Mouse (Mus musculus): ENCODE measurements around the gene Nrd1. TPM values are rescaled to one million over a fixed set of nuclear protein-coding genes. Genes with fewer than 3 reads are reported as not detected.

Nrd1 gene
- 66.5 and 73.4 TPM in 2 replicates for polyA plus RNA-seq (2015; fragmentation: Nextera tagmentation; extraction: Ambion mirVana)

DNA sequence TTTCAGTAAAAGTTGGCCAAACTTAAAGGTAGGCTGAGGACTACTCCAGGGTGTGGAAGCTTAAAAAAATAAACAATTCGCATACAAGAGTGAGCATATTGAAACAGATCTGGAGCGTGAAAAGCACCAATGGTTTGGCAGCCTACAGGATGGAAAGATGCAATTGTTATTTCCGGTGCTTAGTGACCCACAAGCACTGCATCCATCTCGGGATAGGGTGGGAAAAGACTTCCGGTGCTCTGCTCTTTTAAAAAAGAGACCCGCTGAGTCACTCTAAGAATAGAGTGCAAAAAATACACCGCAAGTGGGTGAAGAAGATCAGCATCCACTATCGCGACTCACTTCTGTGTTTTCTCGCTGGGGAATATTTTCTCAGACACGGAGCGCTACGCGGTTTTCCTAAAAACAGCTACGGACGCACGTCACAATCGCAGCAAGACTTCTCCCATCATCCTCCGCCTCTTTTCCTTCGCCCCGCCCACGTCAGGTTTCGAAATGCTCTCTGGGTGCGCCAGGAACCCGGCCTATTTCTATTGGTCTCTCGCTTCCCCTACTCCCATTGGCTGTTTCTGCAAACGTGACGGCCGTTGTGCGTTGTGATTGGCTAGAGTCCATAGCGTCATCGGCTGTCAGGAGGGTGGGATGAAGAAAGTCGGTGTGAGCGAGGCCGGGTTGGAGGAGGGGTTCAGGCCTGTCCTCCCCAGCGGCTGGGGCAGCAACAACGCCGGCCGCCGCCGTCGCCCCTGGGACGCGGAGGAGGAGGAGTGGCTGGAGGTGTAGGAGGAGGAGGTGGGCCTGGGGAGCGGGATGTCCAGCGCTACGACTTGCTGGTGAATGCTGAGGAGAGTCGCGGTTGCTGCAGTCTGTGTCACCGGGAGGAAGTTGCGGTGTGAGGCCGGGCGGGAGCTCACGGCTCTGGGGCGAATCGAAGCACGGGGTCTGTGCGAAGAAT is at the start of gene Nrd1:
Nrd1 (plus strand) TSS at position 657 of the 952 bp plus-strand sequence.
- Histone ChIP-seq H3K4me3 (peak within 1 kb of the TSS; percentile 76), H3K9me3 (no peaks in the 10 kb centered on the region), H3K27me3 (no peaks in the 10 kb centered on the region), H3K27ac (peak within 1 kb of the TSS; percentile 94), H3K36me3 (no peaks in the 10 kb centered on the region; the same call in 1 of the 2 replicates), H3K4me2 (peak within 1 kb of the TSS; percentile 74), H3K9ac (peak within 1 kb of the TSS; percentile 63), H3K4me1 (peaks cover 9% of the 10 kb centered on the region; the same call in 1 of the 2 replicates)
- WGBS: under 1% methylated on average over 57 of the region's 58 CpGs
- peak; percentile 99 for ATAC-seq (ENCODE audit: insufficient number of reproducible peaks, low FRiP score, low TSS enrichment, low read depth)

GRCm38 (mm10) chr4:108951663-108952062 is 48.8 kb upstream of the Nrd1 start:
- 79% methylated on average over 4 of the region's 4 CpGs for WGBS
- Histone ChIP-seq H3K4me1 (no peaks in the 10 kb centered on the region), H3K9ac (no peak overlapping the region), H3K4me3 (no peak overlapping the region), H3K27me3 (no peaks in the 10 kb centered on the region), H3K36me3 (no peaks in the 10 kb centered on the region), H3K4me2 (no peak overlapping the region), H3K27ac (no peak overlapping the region), H3K9me3 (no peaks in the 10 kb centered on the region)
- no peak for ATAC-seq (ENCODE audit: insufficient number of reproducible peaks, low FRiP score, low TSS enrichment, low read depth)

GRCm38 (mm10) chr4:108959696-108960095 is 40.8 kb upstream of the Nrd1 start:
- Histone ChIP-seq H3K4me2 (no peak overlapping the region), H3K4me1 (no peaks in the 10 kb centered on the region), H3K9me3 (no peaks in the 10 kb centered on the region), H3K9ac (no peak overlapping the region), H3K4me3 (no peak overlapping the region), H3K27me3 (no peaks in the 10 kb centered on the region), H3K27ac (no peak overlapping the region), H3K36me3 (no peaks in the 10 kb centered on the region)
- no peak for ATAC-seq (ENCODE audit: insufficient number of reproducible peaks, low FRiP score, low TSS enrichment, low read depth)
- WGBS: 81% methylated on average over 3 of the region's 3 CpGs

GRCm38 (mm10) chr4:108960619-108961460 is 39.6 kb upstream of the Nrd1 start:
- no peaks in the 10 kb centered on the region for H3K9me3 ChIP-seq
- H3K4me2 ChIP-seq: no peak overlapping the region
- ATAC-seq (ENCODE audit: insufficient number of reproducible peaks, low FRiP score, low TSS enrichment, low read depth): no peak
- no peaks in the 10 kb centered on the region for H3K36me3 ChIP-seq
- H3K4me1 ChIP-seq: no peaks in the 10 kb centered on the region
- H3K4me3 ChIP-seq: no peak overlapping the region
- no peak overlapping the region for H3K27ac ChIP-seq
- no peaks in the 10 kb centered on the region for H3K27me3 ChIP-seq
- WGBS: 87% methylated on average over 4 of the region's 4 CpGs
- H3K9ac ChIP-seq: no peak overlapping the region

- no peak overlapping the region for H3K4me2 ChIP-seq
- no peaks in the 10 kb centered on the region for H3K27me3 ChIP-seq
- H3K9me3 ChIP-seq: no peaks in the 10 kb centered on the region
- no peak overlapping the region for H3K27ac ChIP-seq
- no peaks in the 10 kb centered on the region for H3K4me1 ChIP-seq
- WGBS: 83% methylated on average over 6 of the region's 6 CpGs
- no peak overlapping the region for H3K9ac ChIP-seq
- ATAC-seq (ENCODE audit: insufficient number of reproducible peaks, low FRiP score, low TSS enrichment, low read depth): no peak
- H3K4me3 ChIP-seq: no peak overlapping the region
- no peaks in the 10 kb centered on the region for H3K36me3 ChIP-seq
Observed at GRCm38 (mm10) chr4:108963017-108963416, 37.4 kb upstream of the Nrd1 start.

DNA sequence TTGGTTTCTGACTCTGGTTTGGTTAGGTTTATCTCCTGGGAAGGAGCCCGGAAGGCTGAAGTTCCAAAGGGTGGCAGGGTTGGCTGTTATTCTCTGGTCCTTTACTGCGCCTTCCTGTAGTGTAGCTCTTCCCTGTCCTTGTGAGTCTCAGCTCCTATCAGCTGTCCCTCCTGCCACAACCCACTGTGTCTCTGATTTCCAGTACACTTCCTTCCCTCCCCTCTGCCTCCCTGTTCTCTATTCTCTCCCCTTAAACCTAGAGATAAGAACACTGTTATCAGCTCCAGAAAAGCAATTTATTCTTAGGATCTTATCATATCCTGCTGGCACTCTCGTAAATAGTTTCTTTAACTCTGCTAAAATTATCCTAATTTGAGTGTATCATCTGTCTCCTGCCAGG is 30.9 kb upstream of the Nrd1 start:
- no peaks in the 10 kb centered on the region for H3K4me1 ChIP-seq
- H3K36me3 ChIP-seq: no peaks in the 10 kb centered on the region
- H3K27me3 ChIP-seq: no peaks in the 10 kb centered on the region
- H3K4me2 ChIP-seq: no peak overlapping the region
- H3K4me3 ChIP-seq: no peak overlapping the region
- ATAC-seq (ENCODE audit: insufficient number of reproducible peaks, low FRiP score, low TSS enrichment, low read depth): no peak
- no peak overlapping the region for H3K27ac ChIP-seq
- H3K9me3 ChIP-seq: no peaks in the 10 kb centered on the region
- H3K9ac ChIP-seq: no peak overlapping the region
- 67% methylated on average over 3 of the region's 3 CpGs for WGBS

GRCm38 (mm10) chr4:108971054-108971453 is 29.4 kb upstream of the Nrd1 start:
- Histone ChIP-seq H3K36me3 (no peaks in the 10 kb centered on the region), H3K27me3 (no peaks in the 10 kb centered on the region), H3K4me2 (no peak overlapping the region), H3K9me3 (no peaks in the 10 kb centered on the region), H3K9ac (no peak overlapping the region), H3K4me1 (no peaks in the 10 kb centered on the region), H3K4me3 (no peak overlapping the region), H3K27ac (no peak overlapping the region)
- no peak for ATAC-seq (ENCODE audit: insufficient number of reproducible peaks, low FRiP score, low TSS enrichment, low read depth)
- WGBS: 75% methylated on average over 5 of the region's 5 CpGs

DNA sequence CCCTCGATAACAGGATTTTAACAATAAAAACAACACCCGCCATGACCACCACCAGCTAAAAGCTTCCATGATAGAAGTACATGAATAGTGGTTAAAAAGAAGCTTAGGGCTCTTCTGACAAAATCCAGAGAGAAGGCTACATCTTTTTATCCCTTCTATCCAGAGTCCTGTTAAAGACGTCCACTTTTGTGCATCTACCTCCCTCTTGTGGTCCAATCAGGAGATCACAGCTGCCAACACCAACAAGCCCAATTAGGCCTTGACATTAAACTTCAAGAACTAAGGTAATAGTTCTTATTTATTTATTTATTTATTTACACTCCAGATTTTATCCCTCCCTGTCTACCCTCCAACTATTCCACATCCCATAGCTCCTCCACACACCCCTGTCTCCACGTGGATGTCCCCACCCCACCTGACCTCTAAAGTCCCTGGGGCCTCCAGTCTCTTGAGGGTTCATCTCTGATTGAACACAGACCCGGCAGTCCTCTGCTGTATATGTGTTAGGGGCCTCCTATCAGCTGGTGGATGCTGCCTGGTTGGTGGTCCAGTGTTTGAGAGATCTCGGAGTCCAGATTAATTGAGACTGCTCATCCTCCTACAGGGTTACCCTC is 23.9 kb upstream of the Nrd1 start:
- H3K4me3 ChIP-seq: no peak overlapping the region
- no peak overlapping the region for H3K4me2 ChIP-seq
- H3K9me3 ChIP-seq: no peaks in the 10 kb centered on the region
- H3K36me3 ChIP-seq: no peaks in the 10 kb centered on the region
- no peak overlapping the region for H3K27ac ChIP-seq
- H3K9ac ChIP-seq: no peak overlapping the region
- 42% methylated on average over 6 of the region's 6 CpGs for WGBS
- H3K27me3 ChIP-seq: no peaks in the 10 kb centered on the region
- no peak for ATAC-seq (ENCODE audit: insufficient number of reproducible peaks, low FRiP score, low TSS enrichment, low read depth)
- H3K4me1 ChIP-seq: no peaks in the 10 kb centered on the region

DNA sequence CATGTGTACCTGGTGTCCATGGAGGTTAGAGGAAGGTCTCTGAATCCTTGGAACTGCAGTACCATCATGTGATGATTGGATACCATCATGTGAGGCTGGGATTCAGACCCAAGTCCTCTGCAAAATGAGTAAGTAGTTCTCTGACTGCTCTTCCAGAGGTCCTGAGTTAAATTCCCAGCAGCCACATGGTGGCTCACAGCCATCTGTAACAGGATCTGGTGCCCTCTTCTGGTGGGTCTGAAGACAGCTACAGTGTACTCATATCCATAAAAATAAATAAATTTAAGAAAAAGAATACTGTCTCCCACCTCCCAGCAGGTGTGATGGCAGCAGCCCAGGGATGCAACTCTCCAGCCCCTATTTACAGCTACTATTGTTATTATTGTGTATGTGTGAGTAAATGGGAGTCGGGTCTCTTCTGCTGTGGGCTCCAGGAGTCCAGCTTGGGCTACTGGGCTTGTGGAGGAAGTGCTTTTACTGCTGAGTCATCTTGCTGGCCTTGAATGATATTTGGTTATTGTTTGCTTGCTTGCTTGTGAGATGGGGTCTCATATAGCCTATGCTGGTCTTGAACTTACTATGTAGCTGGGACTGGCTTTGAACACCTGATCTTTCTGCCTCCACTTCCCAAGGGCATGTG is 13.5 kb upstream of the Nrd1 start:
- ATAC-seq (ENCODE audit: insufficient number of reproducible peaks, low FRiP score, low TSS enrichment, low read depth): no peak
- Histone ChIP-seq H3K27ac (no peak overlapping the region), H3K9ac (no peak overlapping the region), H3K4me2 (no peak overlapping the region), H3K4me3 (no peak overlapping the region), H3K27me3 (no peaks in the 10 kb centered on the region), H3K36me3 (no peaks in the 10 kb centered on the region), H3K4me1 (no peaks in the 10 kb centered on the region), H3K9me3 (no peaks in the 10 kb centered on the region)
- WGBS: 77% methylated on average over 1 of the region's 1 CpGs

GRCm38 (mm10) chr4:108987473-108987842 is 13.0 kb upstream of the Nrd1 start:
- 46% methylated on average over 4 of the region's 4 CpGs for WGBS
- ATAC-seq (ENCODE audit: insufficient number of reproducible peaks, low FRiP score, low TSS enrichment, low read depth): no peak
- H3K9ac ChIP-seq: no peak overlapping the region

DNA sequence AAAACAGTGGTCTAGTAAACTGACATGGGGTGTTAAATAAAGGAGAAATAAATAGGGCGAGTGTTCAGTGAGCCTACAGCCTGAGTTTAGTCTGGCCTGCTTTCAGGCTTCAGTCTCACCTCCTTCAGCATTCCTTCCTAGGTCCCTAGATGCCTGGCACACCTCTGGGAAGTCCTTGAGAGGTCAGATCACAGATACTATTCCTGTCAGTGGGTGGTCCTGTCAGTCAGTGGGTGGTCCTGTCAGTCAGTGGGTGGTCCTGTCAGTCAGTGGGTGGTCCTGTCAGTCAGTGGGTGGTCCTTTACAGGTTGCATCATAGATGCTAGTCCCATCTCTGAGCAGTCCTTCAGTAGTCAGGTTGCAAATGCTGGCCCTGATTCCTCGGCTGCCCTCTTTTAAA is 11.0 kb upstream of the Nrd1 start:
- H3K36me3 ChIP-seq: no peaks in the 10 kb centered on the region
- H3K27me3 ChIP-seq: no peaks in the 10 kb centered on the region
- H3K4me1 ChIP-seq: no peaks in the 10 kb centered on the region
- no peak overlapping the region for H3K27ac ChIP-seq
- H3K4me3 ChIP-seq: no peak overlapping the region
- no peak overlapping the region for H3K4me2 ChIP-seq
- no peak for ATAC-seq (ENCODE audit: insufficient number of reproducible peaks, low FRiP score, low TSS enrichment, low read depth)
- H3K9me3 ChIP-seq: no peaks in the 10 kb centered on the region
- 74% methylated on average over 2 of the region's 2 CpGs for WGBS
- no peak overlapping the region for H3K9ac ChIP-seq

More at GRCm38 (mm10) chr4:108987473-108987842, 13.0 kb upstream of the Nrd1 start:
- H3K4me3 ChIP-seq: no peak overlapping the region
- no peaks in the 10 kb centered on the region for H3K4me1 ChIP-seq
- no peaks in the 10 kb centered on the region for H3K27me3 ChIP-seq
- H3K36me3 ChIP-seq: no peaks in the 10 kb centered on the region
- H3K9me3 ChIP-seq: no peaks in the 10 kb centered on the region
- H3K27ac ChIP-seq: no peak overlapping the region
- no peak overlapping the region for H3K4me2 ChIP-seq
